Mouse (Mus musculus): ENCODE measurements at regions not wholly inside any gene's neighbourhood (a gene's known extent, or its start where the extent isn't known, plus 50 kb on each side); places are given as distances from the start of the nearest gene placed in this dataset.

DNA sequence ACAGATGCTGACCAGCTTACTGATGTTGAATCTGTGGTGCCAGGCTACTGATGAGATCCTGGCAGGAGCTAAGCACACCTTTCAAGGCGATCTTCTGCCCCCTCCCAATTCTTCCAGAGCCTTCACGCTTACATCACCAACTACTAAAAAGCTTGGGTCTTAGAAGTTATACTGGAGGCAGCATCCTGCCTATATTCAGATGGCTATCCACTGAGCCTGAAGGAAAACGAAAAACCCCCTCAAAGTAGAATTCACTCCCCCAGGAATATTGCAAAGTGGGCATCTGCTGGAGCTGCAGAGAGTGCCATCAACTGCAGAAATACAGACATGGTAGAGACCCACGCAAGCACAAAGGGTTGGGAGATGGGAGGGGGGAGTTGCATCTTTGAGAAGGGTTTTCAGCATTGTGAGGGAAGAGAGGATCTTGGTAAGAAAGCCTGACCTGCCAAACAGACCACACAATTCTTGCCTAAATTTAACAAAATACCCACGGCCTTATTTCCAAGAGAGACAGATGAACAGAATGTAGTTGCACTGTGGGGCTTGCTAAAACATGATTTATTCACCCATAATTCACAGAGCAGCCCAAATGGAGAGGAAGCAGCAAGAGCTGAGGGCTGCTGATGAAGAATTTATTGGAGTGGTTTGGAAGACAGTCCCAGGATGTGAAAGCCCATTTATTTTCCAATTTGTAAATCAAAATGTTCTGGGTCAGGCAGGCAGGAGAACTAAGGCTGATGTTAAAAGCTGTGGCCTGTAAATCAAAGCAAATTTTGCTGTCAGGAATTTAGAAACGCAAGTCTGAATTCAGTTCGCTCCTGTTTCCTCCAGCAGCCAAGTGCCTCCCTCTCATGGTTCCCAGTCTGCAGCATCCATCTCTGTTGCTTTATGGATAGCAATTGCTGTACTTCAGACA is 98.8 kb downstream of the Pdcl3 start:
- TF ChIP-seq POLR2A (IDR thresholded peaks at IDR 0.05; ENCODE audit: borderline replicate concordance, low read depth, low read length) (no peak), CTCF (IDR thresholded peaks at IDR 0.05; ENCODE audit: low read depth, low read length) (no peak)
- H3K4me3 ChIP-seq (ENCODE audit: insufficient read depth, low read length): no peak overlapping the region
- H3K4me1 ChIP-seq (ENCODE audit: control insufficient read depth, insufficient read depth, low read length): peaks cover 3% of the 10 kb centered on the region
- H3K27ac ChIP-seq (ENCODE audit: insufficient read depth, low read depth, low read length): no peak overlapping the region

DNA sequence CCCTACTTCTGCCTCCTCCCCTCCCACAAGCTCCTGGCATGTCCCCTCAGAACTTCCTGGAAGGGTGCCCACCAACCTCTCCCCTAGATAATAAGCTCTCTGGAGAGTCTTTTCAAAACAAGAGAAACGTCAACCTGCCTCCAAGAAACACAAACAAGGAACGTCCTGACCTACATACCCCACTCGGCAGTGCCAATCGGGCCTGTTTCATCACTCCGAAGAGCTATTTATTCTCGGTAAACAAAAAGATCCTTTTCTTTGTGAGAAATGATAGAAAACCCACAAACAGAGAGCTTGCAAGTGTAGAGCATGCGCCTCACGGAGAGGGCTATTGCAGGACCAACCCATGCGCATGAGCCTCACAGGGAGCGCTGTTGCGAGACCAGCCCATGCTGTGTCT is 100.9 kb downstream of the Pdcl3 start:
- H3K4me1 ChIP-seq (ENCODE audit: control insufficient read depth, insufficient read depth, low read length): peaks cover 13% of the 10 kb centered on the region
- H3K27ac ChIP-seq (ENCODE audit: insufficient read depth, low read depth, low read length): no peak overlapping the region
- TF ChIP-seq POLR2A (IDR thresholded peaks at IDR 0.05; ENCODE audit: borderline replicate concordance, low read depth, low read length): no peak
- TF ChIP-seq CTCF (IDR thresholded peaks at IDR 0.05; ENCODE audit: low read depth, low read length): no peak
- H3K4me3 ChIP-seq (ENCODE audit: insufficient read depth, low read length): no peak overlapping the region

DNA sequence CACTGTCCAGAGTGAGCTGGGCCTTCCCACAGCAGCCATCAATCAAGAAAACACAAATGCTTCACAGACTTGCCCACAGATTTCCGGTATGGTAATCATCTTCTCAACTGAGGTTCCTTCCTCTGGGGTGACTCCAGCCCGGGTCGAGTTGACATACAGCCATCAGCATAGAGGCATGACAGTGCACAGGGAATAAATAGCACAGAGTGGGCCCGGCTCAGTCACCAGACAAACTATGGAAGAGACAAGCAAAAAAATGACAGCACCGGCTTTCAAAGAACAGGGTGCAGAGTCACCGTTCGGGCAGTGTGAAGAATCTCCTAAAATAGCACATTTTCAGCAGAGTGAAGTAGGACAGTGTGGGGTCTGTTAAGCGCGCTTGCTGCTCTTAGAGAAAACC is 103.7 kb upstream of the Npas2 start:
- Histone ChIP-seq H3K27ac (ENCODE audit: insufficient read depth, low read depth, low read length) (peak overlapping the region; percentile 23), H3K4me1 (ENCODE audit: control insufficient read depth, insufficient read depth, low read length) (peaks cover 13% of the 10 kb centered on the region), H3K4me3 (ENCODE audit: insufficient read depth, low read length) (no peak overlapping the region)
- TF ChIP-seq CTCF (IDR thresholded peaks at IDR 0.05; ENCODE audit: low read depth, low read length): no peak
- no peak for TF ChIP-seq POLR2A (IDR thresholded peaks at IDR 0.05; ENCODE audit: borderline replicate concordance, low read depth, low read length)

DNA sequence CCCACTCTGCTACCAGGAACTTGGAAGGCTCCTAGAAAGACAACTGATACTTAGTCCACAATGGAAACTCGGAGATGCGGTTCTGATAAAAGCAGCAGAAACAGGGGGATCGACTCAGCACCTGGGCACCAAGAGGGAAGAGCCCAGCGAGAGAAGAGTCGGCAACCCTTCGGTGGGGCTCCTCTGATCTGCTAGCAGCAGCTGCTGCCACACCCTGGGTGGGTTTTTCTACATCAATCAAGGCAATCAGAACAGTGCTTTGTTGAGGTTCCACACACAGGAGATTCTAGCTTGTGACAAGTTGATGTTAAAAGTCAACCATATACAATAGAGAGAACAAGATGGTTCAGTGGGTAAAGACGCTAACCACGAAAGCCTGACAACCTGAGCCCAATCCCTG is 102.4 kb upstream of the Npas2 start:
- Histone ChIP-seq H3K4me3 (ENCODE audit: insufficient read depth, low read length) (no peak overlapping the region), H3K4me1 (ENCODE audit: control insufficient read depth, insufficient read depth, low read length) (peaks cover 13% of the 10 kb centered on the region), H3K27ac (ENCODE audit: insufficient read depth, low read depth, low read length) (no peak overlapping the region)
- no peak for TF ChIP-seq CTCF (IDR thresholded peaks at IDR 0.05; ENCODE audit: low read depth, low read length)
- no peak for TF ChIP-seq POLR2A (IDR thresholded peaks at IDR 0.05; ENCODE audit: borderline replicate concordance, low read depth, low read length)

DNA sequence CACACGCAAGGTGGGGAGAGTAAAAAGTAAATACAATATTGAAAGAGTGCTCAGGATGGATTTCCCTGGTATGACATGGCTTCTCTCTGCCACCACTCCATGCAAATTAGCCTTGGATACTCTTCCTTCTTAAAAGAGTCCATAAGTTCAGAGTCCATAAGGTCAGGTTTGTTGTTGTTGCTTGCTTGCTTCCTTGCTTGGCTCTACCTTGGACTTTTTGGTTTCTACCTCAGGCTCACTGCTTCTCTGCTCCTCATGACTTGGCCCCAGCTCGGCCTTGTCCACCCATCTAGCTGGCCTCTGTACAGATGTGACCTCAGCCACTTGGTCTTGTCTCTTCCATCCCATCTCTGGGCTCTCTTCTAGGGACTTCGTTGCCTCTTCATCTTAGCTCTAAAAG is 101.9 kb upstream of the Npas2 start:
- no peak overlapping the region for H3K4me3 ChIP-seq (ENCODE audit: insufficient read depth, low read length)
- TF ChIP-seq CTCF (IDR thresholded peaks at IDR 0.05; ENCODE audit: low read depth, low read length) (no peak), POLR2A (IDR thresholded peaks at IDR 0.05; ENCODE audit: borderline replicate concordance, low read depth, low read length) (no peak)
- no peak overlapping the region for H3K27ac ChIP-seq (ENCODE audit: insufficient read depth, low read depth, low read length)
- H3K4me1 ChIP-seq (ENCODE audit: control insufficient read depth, insufficient read depth, low read length): peaks cover 13% of the 10 kb centered on the region

- no peak overlapping the region for H3K4me3 ChIP-seq (ENCODE audit: insufficient read depth, low read length)
- no peak overlapping the region for H3K27ac ChIP-seq (ENCODE audit: insufficient read depth, low read depth, low read length)
- peaks cover 13% of the 10 kb centered on the region for H3K4me1 ChIP-seq (ENCODE audit: control insufficient read depth, insufficient read depth, low read length)
- TF ChIP-seq CTCF (IDR thresholded peaks at IDR 0.05; ENCODE audit: low read depth, low read length) (no peak), POLR2A (IDR thresholded peaks at IDR 0.05; ENCODE audit: borderline replicate concordance, low read depth, low read length) (no peak)
Observed at GRCm38 (mm10) chr1:39093291-39093690, 100.2 kb upstream of the Npas2 start.

DNA sequence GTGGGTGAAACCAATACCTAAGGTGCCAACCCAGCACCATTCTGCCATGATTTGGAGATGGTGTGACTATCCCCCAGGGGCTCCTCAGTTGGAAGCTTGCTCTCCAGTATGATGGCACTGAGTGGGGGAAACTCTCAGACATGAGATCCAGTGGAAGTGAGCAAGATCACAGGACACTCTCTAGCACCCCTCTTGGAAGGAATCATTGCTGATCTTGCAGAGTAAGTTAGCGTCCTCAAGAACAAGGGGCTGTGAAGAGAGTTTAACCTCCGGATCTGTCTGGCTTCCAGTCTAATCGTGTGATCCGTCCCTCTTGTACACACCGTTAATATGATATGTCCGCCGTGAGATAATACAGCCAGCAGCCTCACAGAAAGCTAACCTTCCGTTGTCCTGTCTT is 99.5 kb upstream of the Npas2 start:
- no peak for TF ChIP-seq POLR2A (IDR thresholded peaks at IDR 0.05; ENCODE audit: borderline replicate concordance, low read depth, low read length)
- no peak for TF ChIP-seq CTCF (IDR thresholded peaks at IDR 0.05; ENCODE audit: low read depth, low read length)
- no peak overlapping the region for H3K27ac ChIP-seq (ENCODE audit: insufficient read depth, low read depth, low read length)
- H3K4me1 ChIP-seq (ENCODE audit: control insufficient read depth, insufficient read depth, low read length): peaks cover 10% of the 10 kb centered on the region
- H3K4me3 ChIP-seq (ENCODE audit: insufficient read depth, low read length): no peak overlapping the region

- Histone ChIP-seq H3K4me3 (ENCODE audit: insufficient read depth, low read length) (no peak overlapping the region), H3K27ac (ENCODE audit: insufficient read depth, low read depth, low read length) (no peak overlapping the region), H3K4me1 (ENCODE audit: control insufficient read depth, insufficient read depth, low read length) (no peaks in the 10 kb centered on the region)
- TF ChIP-seq CTCF (IDR thresholded peaks at IDR 0.05; ENCODE audit: low read depth, low read length) (no peak), POLR2A (IDR thresholded peaks at IDR 0.05; ENCODE audit: borderline replicate concordance, low read depth, low read length) (no peak)
Observed at GRCm38 (mm10) chr1:39095901-39096300, 97.6 kb upstream of the Npas2 start.

- H3K4me3 ChIP-seq (ENCODE audit: insufficient read depth, low read length): no peak overlapping the region
- TF ChIP-seq CTCF (IDR thresholded peaks at IDR 0.05; ENCODE audit: low read depth, low read length) (no peak), POLR2A (IDR thresholded peaks at IDR 0.05; ENCODE audit: borderline replicate concordance, low read depth, low read length) (no peak)
- no peak overlapping the region for H3K27ac ChIP-seq (ENCODE audit: insufficient read depth, low read depth, low read length)
- no peaks in the 10 kb centered on the region for H3K4me1 ChIP-seq (ENCODE audit: control insufficient read depth, insufficient read depth, low read length)
Observed at GRCm38 (mm10) chr1:39096726-39097125, 96.8 kb upstream of the Npas2 start.

DNA sequence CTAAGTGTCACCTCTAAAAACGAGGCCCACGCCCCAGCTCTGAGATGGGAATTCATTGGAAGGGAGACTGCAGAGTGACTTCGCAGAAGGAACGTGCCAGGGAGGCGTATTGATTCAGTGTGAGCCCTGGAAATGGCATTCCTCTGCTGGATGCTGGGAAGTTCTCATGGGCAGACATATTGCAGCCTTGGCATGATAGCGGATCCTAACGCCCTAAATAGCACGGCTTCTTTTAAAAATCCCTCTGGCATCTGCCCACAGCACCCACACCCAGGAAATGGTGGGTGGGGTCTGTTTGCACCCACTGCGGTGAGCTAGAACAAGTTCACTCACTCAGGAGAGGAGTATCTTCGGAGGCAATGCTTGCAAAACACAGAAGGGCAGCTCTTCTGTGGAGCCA is 96.0 kb upstream of the Npas2 start:
- TF ChIP-seq POLR2A (IDR thresholded peaks at IDR 0.05; ENCODE audit: borderline replicate concordance, low read depth, low read length) (no peak), CTCF (IDR thresholded peaks at IDR 0.05; ENCODE audit: low read depth, low read length) (no peak)
- Histone ChIP-seq H3K27ac (ENCODE audit: insufficient read depth, low read depth, low read length) (no peak overlapping the region), H3K4me3 (ENCODE audit: insufficient read depth, low read length) (no peak overlapping the region), H3K4me1 (ENCODE audit: control insufficient read depth, insufficient read depth, low read length) (peaks cover 2% of the 10 kb centered on the region)

Data from bone marrow macrophage, adult 2 months (primary cell).